Comparison of ENCODE assay signal across 18 mouse cellular contexts in the genomic region with DNA sequence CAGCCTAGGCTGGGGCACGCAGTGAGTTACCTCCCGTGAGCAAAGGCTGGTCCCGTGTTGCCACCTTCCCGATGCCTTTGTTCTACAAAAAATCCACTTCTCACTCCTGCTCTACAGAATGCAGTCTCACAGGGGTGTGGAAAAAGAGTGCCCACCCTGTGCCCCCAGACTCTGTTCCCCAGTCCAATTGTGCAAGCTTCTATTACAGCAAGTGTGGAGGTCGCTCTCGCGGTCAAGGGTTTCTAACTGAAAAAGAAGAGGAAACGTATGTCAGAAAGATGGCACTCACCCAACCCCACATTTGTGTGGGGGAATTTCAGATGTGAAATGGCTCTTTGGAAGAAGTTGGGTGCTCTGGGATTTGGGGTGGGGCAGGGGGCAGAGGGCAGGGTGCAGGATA.
"Had no signal": no experiment of that assay in that cellular context is flagged by ENCODE, and none has a peak within 500 bp of the region (broad histone marks: within the 10 kb centered on the region; RNA-seq: fewer than 3 reads in every experiment).

No protein-coding gene starts in this region.

- H3K27ac ChIP-seq: kidney, postnatal 0 days; left cerebral cortex, adult 2 months; macrophage; midbrain, embryonic 12.5 days; stomach, postnatal 0 days had no signal

- H3K4me2 ChIP-seq: liver, embryonic 11.5 days; lung, embryonic 14.5 days; midbrain, embryonic 12.5 days had no signal

- H3K9me3 ChIP-seq: midbrain, embryonic 12.5 days had no signal

- H3K9ac ChIP-seq: lung, embryonic 14.5 days; midbrain, embryonic 12.5 days had no signal

- ATAC-seq: intestine, embryonic 16.5 days; lung, postnatal 0 days; midbrain, embryonic 16.5 days had no signal

- H3K27me3 ChIP-seq: midbrain, embryonic 12.5 days had no signal

- H3K4me3 ChIP-seq: left cerebral cortex, adult 2 months; midbrain, embryonic 12.5 days had no signal

- DNase-seq: kidney, adult 2 months; layer of hippocampus, postnatal 36 days; lung, embryonic 14.5 days; right cerebral cortex, adult 18-20 months; right cerebral cortex, postnatal 14 days; right cerebral cortex, postnatal 4 days; thymus, adult 2 months; thymus, postnatal 14 days; thymus, postnatal 4 days had no signal

- H3K36me3 ChIP-seq: midbrain, embryonic 12.5 days had no signal
